Mouse (Mus musculus) megakaryocyte, embryonic 14.5 days (primary cell): ENCODE measurements around the gene L2hgdh.

Experiments
- FLI1 ChIP-seq: IDR thresholded peaks from 2 replicates; pipeline ENCODE4 v1.6.1; 2012; ENCODE audit warnings: low read length, inconsistent platforms, mixed read lengths
- GATA1 ChIP-seq: IDR thresholded peaks from 3 replicates; pipeline ENCODE4 v1.6.1; 2012; ENCODE audit warnings: mixed read lengths, low read length, inconsistent platforms, borderline replicate concordance

DNA sequence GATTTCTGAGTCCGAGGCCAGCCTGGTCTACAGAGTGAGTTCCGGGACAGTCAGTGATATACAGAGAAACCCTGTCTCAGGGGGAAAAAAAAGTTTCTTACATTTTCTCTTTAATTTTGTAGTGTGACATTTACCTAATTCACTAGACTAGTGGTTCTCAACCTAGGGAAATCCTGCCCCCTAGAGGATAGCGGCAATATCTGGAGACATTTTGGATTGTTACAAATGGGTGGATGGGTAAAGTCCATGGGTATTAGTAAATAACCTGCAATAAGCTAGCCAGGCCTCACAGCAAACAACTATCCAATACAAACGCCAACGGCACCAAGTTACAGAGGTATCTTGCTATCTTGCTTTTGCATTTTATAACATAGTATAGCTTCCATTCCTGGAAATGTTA, 27.9 kb downstream of the L2hgdh start:
- no peak for TF ChIP-seq GATA1
- no peak for TF ChIP-seq FLI1
